Mouse (Mus musculus): ENCODE results near the gene Med29. TPM values are rescaled to one million over a fixed set of nuclear protein-coding genes. Genes with fewer than 3 reads are reported as not detected.

Med29 gene
- total and polyA plus RNA-seq, 3 experiments = 31.1 to 39.6 TPM; not detected in 1

DNA sequence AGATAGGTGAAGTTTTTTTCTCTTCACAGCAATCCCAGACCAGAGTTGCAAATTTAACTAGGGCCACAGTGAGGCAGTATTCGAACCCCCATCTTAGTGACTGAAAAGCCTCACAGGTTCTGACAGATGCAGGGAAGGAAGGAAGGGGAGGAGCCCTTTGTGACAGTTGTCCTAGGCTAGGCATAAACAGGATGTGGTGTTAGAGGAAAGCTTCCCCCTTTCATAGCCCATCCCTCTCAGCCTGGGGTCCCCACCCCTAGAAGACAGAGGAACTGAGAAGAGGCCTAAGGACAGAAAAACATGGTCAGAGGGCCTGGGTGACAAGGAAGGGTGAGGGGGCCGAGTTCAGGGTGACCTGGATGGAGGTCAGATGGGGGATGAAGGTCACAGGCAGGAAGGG is 48.2 kb upstream of the Med29 start (continued):
- TF ChIP-seq POLR2AphosphoS2 (IDR thresholded peaks at IDR 0.05; ENCODE audit: low read length) (no peak), USF2 (IDR thresholded peaks at IDR 0.05; ENCODE audit: borderline replicate concordance in 1 of 2, insufficient read depth in 1 of 2, low read depth in 1 of 2, low read length in 2 of 2) (no peak), KAT2A (conservative IDR thresholded peaks at IDR 0.05; ENCODE audit: low read depth, low read length) (no peak), MEF2A (IDR thresholded peaks at IDR 0.05; ENCODE audit: extremely low read depth, insufficient replicate concordance, low read depth, low read length, poor library complexity, severe bottlenecking) (no peak), TBP (IDR thresholded peaks at IDR 0.05; ENCODE audit: low read depth, low read length) (peak; percentile 33; the same call in 1 of the 2 replicates), TAL1 (IDR thresholded peaks at IDR 0.05; ENCODE audit: low read length) (no peak), SMC3 (IDR thresholded peaks at IDR 0.05; ENCODE audit: low read depth, low read length) (peak; percentile 50), SIN3A (IDR thresholded peaks at IDR 0.05; ENCODE audit: low read length) (peak; percentile 85), MAX (IDR thresholded peaks at IDR 0.05; ENCODE audit: low read length) (no peak), CTCF (IDR thresholded peaks at IDR 0.05 in 2 of 3, conservative IDR thresholded peaks at IDR 0.05 in 1 of 3; ENCODE audit: control insufficient read depth in 1 of 3, insufficient read depth in 1 of 3, low read depth in 2 of 3, low read length in 3 of 3, poor library complexity in 1 of 3, severe bottlenecking in 1 of 3) (peak in 2 of 3 experiments; percentile 11 to 54; a peak in 2 of 6 replicates), ZNF384 (IDR thresholded peaks at IDR 0.05; ENCODE audit: low read depth, low read length) (peak; percentile 82), NELFE (IDR thresholded peaks at IDR 0.05; ENCODE audit: low read depth, low read length) (no peak), GABPA (IDR thresholded peaks at IDR 0.05; ENCODE audit: low read depth, low read length) (no peak), ZC3H11A (IDR thresholded peaks at IDR 0.05; ENCODE audit: low read depth, low read length) (peak; percentile 45; the same call in 1 of the 2 replicates)

- Histone ChIP-seq H3K9me3 (replicated peaks; ENCODE audit: insufficient read depth, low read length) (no peaks in the 10 kb centered on the region), H3K4me1 (ENCODE audit: control insufficient read depth in 1 of 2, insufficient read depth in 2 of 2, low read length in 2 of 2) (peaks cover 20 to 41% of the 10 kb centered on the region in 2 experiments), H3K79me2 (ENCODE audit: control insufficient read depth, insufficient read depth, low read length, poor library complexity) (peaks cover 7% of the 10 kb centered on the region), H3K9ac (ENCODE audit: control insufficient read depth, low read depth, low read length, poor library complexity, severe bottlenecking) (no peak overlapping the region), H3K27me3 (ENCODE audit: control insufficient read depth in 1 of 2, insufficient read depth in 2 of 2, low read length in 2 of 2) (no peaks in the 10 kb centered on the region), H3K27ac (ENCODE audit: control insufficient read depth, low read depth, low read length) (no peak overlapping the region), H3K36me3 (ENCODE audit: control insufficient read depth in 1 of 2, insufficient read depth in 2 of 2, low read length in 2 of 2) (peaks cover 0 to 44% of the 10 kb centered on the region in 2 experiments; a peak in 2 of 4 replicates), H3K4me3 (ENCODE audit: control insufficient read depth in 1 of 2, insufficient read depth in 1 of 2, low read depth in 2 of 2, low read length in 2 of 2) (no peak overlapping the region)
- DNase-seq (ENCODE audit: low read depth, low spot score) = no peak
- TF ChIP-seq ZNF384 (IDR thresholded peaks at IDR 0.05; ENCODE audit: low read depth, low read length) (peak; percentile 82), MXI1 (IDR thresholded peaks at IDR 0.05; ENCODE audit: low read depth, low read length) (no peak)
Measured at GRCm38 (mm10) chr7:28438771-28439170, 46.3 kb upstream of the Med29 start.

- Histone ChIP-seq H3K9ac (ENCODE audit: control insufficient read depth, low read depth, low read length, poor library complexity, severe bottlenecking) (no peak overlapping the region), H3K4me1 (ENCODE audit: control insufficient read depth in 1 of 2, insufficient read depth in 2 of 2, low read length in 2 of 2) (peaks cover 23 to 48% of the 10 kb centered on the region in 2 experiments), H3K27ac (ENCODE audit: control insufficient read depth, low read depth, low read length) (no peak overlapping the region), H3K9me3 (replicated peaks; ENCODE audit: insufficient read depth, low read length) (no peaks in the 10 kb centered on the region), H3K36me3 (ENCODE audit: control insufficient read depth in 1 of 2, insufficient read depth in 2 of 2, low read length in 2 of 2) (peaks cover 0 to 48% of the 10 kb centered on the region in 2 experiments; a peak in 2 of 4 replicates), H3K4me3 (ENCODE audit: control insufficient read depth in 1 of 2, insufficient read depth in 1 of 2, low read depth in 2 of 2, low read length in 2 of 2) (no peak overlapping the region), H3K79me2 (ENCODE audit: control insufficient read depth, insufficient read depth, low read length, poor library complexity) (peaks cover 7% of the 10 kb centered on the region), H3K27me3 (ENCODE audit: control insufficient read depth in 1 of 2, insufficient read depth in 2 of 2, low read length in 2 of 2) (no peaks in the 10 kb centered on the region)
- DNase-seq (ENCODE audit: low read depth, low spot score) = no peak
- TF ChIP-seq E2F4 (IDR thresholded peaks at IDR 0.05; ENCODE audit: borderline replicate concordance, low read depth, low read length) (no peak), SIN3A (IDR thresholded peaks at IDR 0.05; ENCODE audit: low read length) (0 out of 2 replicates have a peak, but pooled peaks have one; percentile 16), ZKSCAN1 (IDR thresholded peaks at IDR 0.05; ENCODE audit: low read depth, low read length) (no peak), ZNF384 (IDR thresholded peaks at IDR 0.05; ENCODE audit: low read depth, low read length) (peak; percentile 74), USF2 (IDR thresholded peaks at IDR 0.05; ENCODE audit: borderline replicate concordance in 1 of 2, insufficient read depth in 1 of 2, low read depth in 1 of 2, low read length in 2 of 2) (no peak), GATA1 (IDR thresholded peaks at IDR 0.05; ENCODE audit: low read depth, low read length) (no peak)
Measured at GRCm38 (mm10) chr7:28437964-28438363, 45.5 kb upstream of the Med29 start.
